Mouse (Mus musculus): Measurements from ENCODE around the gene Zbtb32.

DNA sequence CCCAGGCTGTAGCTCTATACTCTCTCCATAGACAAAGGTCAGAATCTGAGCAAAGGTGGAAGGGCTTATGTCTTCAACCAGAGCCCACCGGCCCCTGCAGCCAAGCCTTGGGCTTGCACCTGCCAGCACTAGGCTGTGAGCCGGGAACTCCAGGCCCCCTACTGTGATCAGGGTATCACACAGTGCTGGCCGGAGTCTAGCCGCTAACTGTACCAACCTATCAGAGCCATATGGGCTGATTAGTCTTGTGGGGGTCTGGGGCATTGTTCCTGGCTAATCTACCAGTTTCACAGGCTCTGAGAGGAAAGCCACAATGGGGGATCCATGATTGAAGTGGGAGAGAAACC, 7.1 kb downstream of the Zbtb32 start:
- TF ChIP-seq POLR2A (IDR thresholded peaks at IDR 0.05; ENCODE audit: insufficient read depth, low read length) (no peak), CTCF (IDR thresholded peaks at IDR 0.05; ENCODE audit: low read depth, low read length) (no peak)

All from ES-Bruce4 (cell line).